Mouse (Mus musculus) E14TG2a.4 (cell line): Measurements from ENCODE around the gene Cc2d2b.

Experiments used
- H3K27me3 ChIP-seq: 2 replicates; pipeline ENCODE4 v1.6.1; 2014; ENCODE audit warnings: low read length, control low read depth; ENCODE audit not compliant: insufficient read depth
- H3K36me3 ChIP-seq: 2 replicates; pipeline ENCODE4 v1.6.1; 2014; ENCODE audit warnings: low read length, control low read depth; ENCODE audit not compliant: insufficient read depth
- H3K4me1 ChIP-seq: replicated peaks from 2 replicates; pipeline ENCODE4 v1.6.1; 2014; ENCODE audit warnings: low read depth, low read length, control low read depth
- H3K4me3 ChIP-seq: replicated peaks from 2 replicates; pipeline ENCODE4 v1.5.1; 2014; ENCODE audit warnings: mild to moderate bottlenecking, low read length
- H3K9me3 ChIP-seq: 2 replicates; pipeline ENCODE4 v1.6.1; 2014; ENCODE audit warnings: low read length, control low read depth
- CTCF ChIP-seq: conservative IDR thresholded peaks from 2 replicates; pipeline ENCODE4 v1.5.1; 2014; ENCODE audit warnings: low read length
- NANOG ChIP-seq: IDR thresholded peaks from 2 replicates; pipeline ENCODE4 v1.6.1; 2014; ENCODE audit warnings: borderline replicate concordance, low read length, mixed read lengths
- POU5F1 ChIP-seq: IDR thresholded peaks from 2 replicates; pipeline ENCODE4 v1.6.1; 2014; ENCODE audit warnings: low read length, borderline replicate concordance

The Cc2d2b gene

DNA sequence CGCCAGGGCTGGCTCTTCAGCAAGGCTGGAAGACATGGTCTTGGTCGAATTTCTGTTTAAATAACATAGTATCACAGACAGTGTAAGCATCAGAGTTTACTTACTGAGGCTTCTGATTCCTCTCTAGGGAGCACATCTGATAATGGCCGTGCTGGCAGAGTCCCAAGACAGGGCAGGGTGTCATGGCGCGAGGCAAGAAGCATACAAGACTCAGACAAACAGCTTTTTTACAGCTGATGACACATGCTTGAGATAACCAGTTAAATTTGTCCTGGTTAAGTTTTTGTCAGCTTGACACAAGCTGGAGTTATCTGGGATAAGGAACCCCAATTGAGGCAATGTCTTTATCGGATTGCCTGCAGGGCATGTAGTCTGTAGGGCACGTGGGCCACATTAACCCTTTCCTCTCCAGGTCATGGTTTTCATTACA lies 20.8 kb downstream of the Cc2d2b start:
- TF ChIP-seq POU5F1: no peak
- no peak for TF ChIP-seq NANOG
- TF ChIP-seq CTCF: no peak
- peaks cover 10% of the 10 kb centered on the region; the same call in 1 of the 2 replicates for H3K27me3 ChIP-seq

DNA sequence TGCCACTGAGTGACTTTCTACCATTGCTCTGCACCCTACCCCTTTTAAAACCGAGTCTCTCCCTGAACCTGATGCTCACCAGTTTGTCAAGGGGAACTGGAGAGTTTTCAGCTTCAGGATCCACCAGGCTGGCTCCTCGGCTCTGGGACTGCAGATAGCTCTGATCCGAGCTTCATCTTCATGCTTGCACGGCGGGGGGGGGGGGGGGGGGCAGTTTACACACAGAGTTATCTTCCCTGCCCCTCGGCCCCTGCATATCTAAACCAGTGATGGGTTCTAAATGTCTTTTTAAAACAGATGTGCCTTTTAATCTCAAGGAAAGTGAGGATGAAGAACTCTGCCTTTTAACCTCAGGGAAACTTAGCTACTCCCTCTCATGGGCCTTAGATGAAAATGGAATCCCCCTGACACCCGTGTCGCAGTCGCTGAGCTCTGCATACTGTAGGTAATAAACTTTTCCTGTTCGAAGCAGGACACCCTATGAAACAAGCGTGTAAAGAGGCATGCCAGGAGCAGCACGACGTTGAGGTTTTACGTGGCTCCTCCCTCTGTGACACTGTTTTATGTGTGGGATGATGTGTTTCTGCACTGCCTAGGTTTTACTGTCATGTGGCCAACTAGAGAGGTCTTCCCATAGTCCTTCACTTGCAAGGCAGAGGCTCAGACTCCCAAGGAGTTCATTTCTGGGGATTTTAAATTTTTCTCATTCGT lies 39.6 kb downstream of the Cc2d2b start:
- H3K4me1 ChIP-seq: no peaks in the 10 kb centered on the region
- TF ChIP-seq NANOG: no peak
- H3K36me3 ChIP-seq: no peaks in the 10 kb centered on the region
- no peak overlapping the region for H3K4me3 ChIP-seq
- H3K27me3 ChIP-seq: no peaks in the 10 kb centered on the region
- no peaks in the 10 kb centered on the region for H3K9me3 ChIP-seq

More for the DNA sequence above, 20.8 kb downstream of the Cc2d2b start:
- no peaks in the 10 kb centered on the region for H3K36me3 ChIP-seq
- H3K4me1 ChIP-seq: no peaks in the 10 kb centered on the region
- H3K4me3 ChIP-seq: no peak overlapping the region
- no peaks in the 10 kb centered on the region for H3K9me3 ChIP-seq

DNA sequence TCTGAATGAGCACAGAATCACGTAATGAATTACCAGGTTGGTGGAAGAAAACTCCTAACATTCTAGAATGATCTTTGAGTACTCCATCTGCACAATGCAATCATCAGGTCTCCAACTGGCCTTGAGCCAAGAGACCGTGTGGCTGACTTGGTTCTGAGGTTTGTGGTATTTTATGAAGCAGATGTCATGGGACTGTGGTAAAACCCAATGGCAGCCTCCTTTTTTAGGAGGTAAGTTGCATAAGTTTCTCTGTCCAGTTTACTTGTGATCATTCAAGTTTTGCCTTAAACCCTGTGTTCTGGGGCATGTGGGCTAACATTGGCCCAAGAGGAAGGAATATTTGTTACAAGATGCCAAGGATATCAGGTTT lies 40.1 kb downstream of the Cc2d2b start:
- H3K4me3 ChIP-seq: no peak overlapping the region
- H3K4me1 ChIP-seq: no peaks in the 10 kb centered on the region

DNA sequence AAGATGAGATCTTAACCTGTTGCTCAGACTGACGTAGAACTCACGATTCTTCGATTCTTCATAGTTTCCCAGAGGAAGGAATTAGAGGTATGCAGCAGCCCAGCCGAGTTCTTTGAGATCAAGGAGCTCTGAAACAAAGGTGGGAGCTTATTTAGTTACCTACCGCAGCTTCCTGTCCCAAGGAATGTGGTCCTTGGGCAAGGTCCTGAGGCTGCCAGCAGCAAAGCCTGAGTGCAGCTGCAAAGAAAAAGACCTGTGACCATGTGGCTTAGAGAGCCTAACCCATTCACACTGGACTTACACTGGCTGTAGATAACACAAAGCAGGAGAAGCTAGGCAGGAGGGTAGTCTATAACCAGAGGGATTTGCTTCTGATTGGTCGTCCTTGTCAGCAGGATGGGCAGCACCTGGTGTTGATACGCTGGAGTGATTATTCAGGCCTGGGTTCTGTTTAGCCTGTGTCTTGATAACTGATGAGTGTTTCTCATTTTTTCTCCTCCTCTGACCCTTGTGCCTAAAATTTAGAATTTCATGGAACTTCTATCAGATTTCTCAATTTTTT lies 56.7 kb downstream of the Cc2d2b start:
- H3K4me1 ChIP-seq: peaks cover 9% of the 10 kb centered on the region; the same call in 1 of the 2 replicates
- no peaks in the 10 kb centered on the region for H3K36me3 ChIP-seq
- no peak overlapping the region for H3K4me3 ChIP-seq
- no peaks in the 10 kb centered on the region for H3K9me3 ChIP-seq
- TF ChIP-seq POU5F1 (no peak), CTCF (no peak), NANOG (no peak)
- H3K27me3 ChIP-seq: no peaks in the 10 kb centered on the region

More for the DNA sequence above, 40.1 kb downstream of the Cc2d2b start:
- Histone ChIP-seq H3K27me3 (peaks cover 4% of the 10 kb centered on the region; the same call in 1 of the 2 replicates), H3K9me3 (no peaks in the 10 kb centered on the region), H3K36me3 (no peaks in the 10 kb centered on the region)
- no peak for TF ChIP-seq POU5F1
- no peak for TF ChIP-seq NANOG
- no peak for TF ChIP-seq CTCF

DNA sequence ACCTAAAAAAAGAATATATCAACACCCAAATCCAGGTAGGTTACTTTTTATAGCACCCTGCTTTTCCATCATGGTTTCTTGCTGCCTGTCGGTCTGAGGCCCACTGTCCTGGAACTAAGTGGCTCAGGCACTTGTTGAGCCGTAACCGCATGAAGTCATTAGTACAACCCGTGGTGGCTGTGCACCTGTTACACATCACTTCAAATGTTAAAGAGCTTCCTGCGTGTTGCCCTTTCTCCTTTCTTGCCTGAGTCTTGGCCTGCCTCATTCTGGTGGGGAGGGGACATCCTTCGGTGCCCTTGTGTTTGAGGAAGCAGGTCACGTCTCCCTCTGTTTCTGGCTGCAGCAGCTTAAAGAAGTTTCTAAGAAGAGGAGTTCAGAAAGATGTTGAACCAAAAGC lies 61.3 kb downstream of the Cc2d2b start:
- H3K36me3 ChIP-seq: no peaks in the 10 kb centered on the region
- peaks cover 14% of the 10 kb centered on the region; the same call in 1 of the 2 replicates for H3K4me1 ChIP-seq
- TF ChIP-seq CTCF: no peak
- no peak for TF ChIP-seq POU5F1
- no peak for TF ChIP-seq NANOG
- H3K9me3 ChIP-seq: no peaks in the 10 kb centered on the region
- H3K27me3 ChIP-seq: peaks cover 4% of the 10 kb centered on the region
- no peak overlapping the region for H3K4me3 ChIP-seq

DNA sequence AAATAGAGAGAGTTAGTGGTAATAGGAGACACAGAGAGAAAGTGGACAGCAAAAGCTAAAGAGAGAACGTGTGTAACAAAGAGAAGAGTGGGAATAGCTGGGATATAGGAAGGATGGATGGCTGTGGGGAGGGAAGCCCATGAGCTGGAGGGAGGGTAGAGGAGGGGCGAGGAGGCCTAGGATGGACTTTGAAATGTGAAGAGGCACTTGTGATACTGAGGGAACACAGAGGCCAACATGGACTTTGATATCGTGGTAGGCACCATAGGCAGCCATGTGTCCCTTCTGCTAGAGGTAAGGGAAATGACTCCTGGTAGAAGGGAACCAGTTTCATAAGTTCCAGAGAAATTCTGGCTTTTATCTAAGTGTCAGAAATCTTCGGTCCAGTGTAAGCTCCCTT lies 63.3 kb downstream of the Cc2d2b start:
- Histone ChIP-seq H3K36me3 (no peaks in the 10 kb centered on the region), H3K4me3 (no peak overlapping the region), H3K4me1 (peaks cover 9% of the 10 kb centered on the region; the same call in 1 of the 2 replicates), H3K27me3 (peaks cover 4% of the 10 kb centered on the region), H3K9me3 (no peaks in the 10 kb centered on the region)
- TF ChIP-seq POU5F1 (no peak), CTCF (no peak), NANOG (no peak)

DNA sequence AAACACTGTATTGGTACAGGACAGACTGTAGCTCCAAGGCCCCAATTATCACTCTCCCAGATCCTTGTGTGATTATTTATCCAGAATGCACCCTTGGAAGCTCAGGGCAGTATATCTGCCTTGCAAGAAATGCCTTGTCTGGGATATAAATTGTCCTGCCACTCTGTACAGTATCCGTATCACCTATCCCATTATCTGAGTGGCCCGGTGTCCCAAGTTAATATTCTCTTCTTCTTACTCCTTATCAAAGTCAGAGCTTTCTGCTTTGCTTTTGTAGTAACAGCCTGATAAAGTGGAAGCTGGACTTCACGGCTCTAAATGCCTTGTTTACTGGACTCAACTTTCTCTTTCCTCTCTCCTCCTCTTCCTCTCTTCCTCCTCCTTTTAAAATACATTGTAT lies 64.2 kb downstream of the Cc2d2b start:
- TF ChIP-seq NANOG (no peak), POU5F1 (no peak), CTCF (no peak)
- H3K9me3 ChIP-seq: no peaks in the 10 kb centered on the region
- no peaks in the 10 kb centered on the region for H3K36me3 ChIP-seq

DNA sequence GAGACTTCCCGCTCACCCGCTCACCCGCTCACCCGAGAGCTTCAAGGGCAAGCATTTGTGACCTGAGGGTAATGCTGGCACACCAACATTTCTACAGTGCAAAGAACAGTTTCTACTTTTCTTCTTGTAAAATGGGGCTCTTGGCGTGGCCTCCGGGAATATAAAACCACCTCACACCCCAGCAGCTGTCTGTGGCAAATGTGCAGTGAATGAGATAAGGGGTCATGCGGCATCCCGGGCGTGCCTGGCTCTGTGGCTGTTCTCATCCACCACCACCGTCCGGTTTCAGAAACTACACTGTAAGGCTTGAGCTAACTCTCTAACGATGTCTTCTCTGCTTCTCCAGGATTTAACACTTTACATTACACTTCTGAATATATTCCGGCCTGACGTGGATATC lies 64.8 kb downstream of the Cc2d2b start:
- no peak for TF ChIP-seq POU5F1
- Histone ChIP-seq H3K27me3 (peaks cover 4% of the 10 kb centered on the region), H3K9me3 (no peaks in the 10 kb centered on the region), H3K36me3 (no peaks in the 10 kb centered on the region), H3K4me3 (0 out of 2 replicates have a peak overlapping the region, but pooled peaks have one; percentile 37), H3K4me1 (peaks cover 9% of the 10 kb centered on the region; the same call in 1 of the 2 replicates)

More for the DNA sequence above, 64.2 kb downstream of the Cc2d2b start:
- Histone ChIP-seq H3K4me1 (peaks cover 9% of the 10 kb centered on the region; the same call in 1 of the 2 replicates), H3K27me3 (peaks cover 4% of the 10 kb centered on the region), H3K4me3 (no peak overlapping the region)
